ENCODE assay signal across 8 mouse cellular contexts in genomic region chr13:36117143-36118014, GRCm38 (mm10). TPM values are rescaled to one million over a fixed set of nuclear protein-coding genes. Genes with fewer than 3 reads are reported as not detected.
DNase-seq lines count a peak whose midpoint lies in the region; ATAC-seq and TF ChIP-seq lines count a peak whose summit lies in the region.

Gene Fars2, plus strand, starts transcription at chr13:36117412.
Gene Lyrm4, minus strand, starts transcription at chr13:36117526.

- peak; percentile 97 for ATAC-seq in frontal cortex, adult (ENCODE audit: low TSS enrichment)
- peak; percentile 98 for ATAC-seq in lung, postnatal 0 days

- peak within 1 kb of the TSS; percentile 65 for H3K4me2 ChIP-seq in lung, postnatal 0 days (replicated peaks; ENCODE audit: low read depth, low read length)

- peak; percentile 52 for TF ChIP-seq CTCF in lung, postnatal 0 days (IDR thresholded peaks at IDR 0.05)

- no peak; the same call in 1 of the 2 replicates for TF ChIP-seq EP300 in lung, postnatal 0 days (IDR thresholded peaks at IDR 0.05)

- H3K9ac ChIP-seq in lung, postnatal 0 days (replicated peaks; ENCODE audit: low read depth): peak within 1 kb of the TSS; percentile 54

- peak within 1 kb of the TSS; percentile 99 for H3K27ac ChIP-seq in hindbrain, embryonic 10.5 days
- peak within 1 kb of the TSS; percentile 91 for H3K27ac ChIP-seq in lung, postnatal 0 days (ENCODE audit: low read length)

- H3K27me3 ChIP-seq in hindbrain, embryonic 10.5 days (ENCODE audit: insufficient read depth, poor library complexity, severe bottlenecking): no peaks in the 10 kb centered on the region
- H3K27me3 ChIP-seq in lung, postnatal 0 days (replicated peaks; ENCODE audit: insufficient read depth, low read length): no peaks in the 10 kb centered on the region

- DNase-seq in MN1 (ENCODE audit: low spot score): peak; percentile 95
- peak; percentile 97 for DNase-seq in cerebellum, adult 9-10 months
- DNase-seq in hindbrain, embryonic 10.5 days (ENCODE audit: low spot score): peak; percentile 96
- peak; percentile 95 for DNase-seq in layer of hippocampus, adult 9-11 months
- DNase-seq in lung, postnatal 0 days (ENCODE audit: low spot score): peak; percentile 99
- peak; percentile 96 for DNase-seq in ovary, postnatal 14 days (ENCODE audit: low spot score)
- peak; percentile 97 for DNase-seq in thymus, postnatal 14 days

- under 1% methylated on average over 74 of the region's 75 CpGs for WGBS in hindbrain, embryonic 10.5 days
- WGBS in lung, postnatal 0 days: under 1% methylated on average over 65 of the region's 75 CpGs

- H3K4me1 ChIP-seq in hindbrain, embryonic 10.5 days (replicated peaks): peaks cover 20% of the 10 kb centered on the region
- H3K4me1 ChIP-seq in lung, postnatal 0 days (ENCODE audit: insufficient read depth, low read depth, low read length): no peaks in the 10 kb centered on the region

- H3K9me3 ChIP-seq in hindbrain, embryonic 10.5 days: no peaks in the 10 kb centered on the region
- no peaks in the 10 kb centered on the region for H3K9me3 ChIP-seq in lung, postnatal 0 days (ENCODE audit: low read length)

- peak within 1 kb of the TSS; percentile 79 for H3K4me3 ChIP-seq in hindbrain, embryonic 10.5 days
- H3K4me3 ChIP-seq in lung, postnatal 0 days (ENCODE audit: low read depth, low read length): peak within 1 kb of the TSS; percentile 79

- H3K36me3 ChIP-seq in hindbrain, embryonic 10.5 days: no peaks in the 10 kb centered on the region
- H3K36me3 ChIP-seq in lung, postnatal 0 days (ENCODE audit: insufficient read depth, low read length): no peaks in the 10 kb centered on the region

RNA-seq across cellular contexts. Expression of gene Fars2, which starts in this region (rescaled TPM):
- 28.9 and 31.0 TPM in 2 replicates for polyA plus RNA-seq in hindbrain, embryonic 10.5 days (2016; fragmentation: Nextera tagmentation; extraction: Ambion mirVana)
- polyA plus RNA-seq in lung, postnatal 0 days (2015; fragmentation: Nextera tagmentation; extraction: Ambion mirVana): 32.9 and 33.2 TPM in 2 replicates

RNA-seq across cellular contexts. Expression of gene Lyrm4, which starts in this region (rescaled TPM):
- polyA plus RNA-seq in hindbrain, embryonic 10.5 days (2016; fragmentation: Nextera tagmentation; extraction: Ambion mirVana): 23.1 and 24.2 TPM in 2 replicates
- 23.5 and 26.7 TPM in 2 replicates for polyA plus RNA-seq in lung, postnatal 0 days (2015; fragmentation: Nextera tagmentation; extraction: Ambion mirVana)

Comparison
In these comparisons a context has a peak if more than half of its experiments do, and no peak if none do; other contexts are left out.
1. Peak in every context shown above with its lines: DNase-seq, ATAC-seq, H3K4me3 ChIP-seq and H3K27ac ChIP-seq.